Mouse (Mus musculus): ENCODE results near the gene Smad5.

GRCm38 (mm10) chr13:56758492-56758891 lies 55.7 kb downstream of the Smad5 start:
- no peak for TF ChIP-seq RCOR1 (conservative IDR thresholded peaks at IDR 0.05; ENCODE audit: low read depth, low read length)
- TF ChIP-seq UBTF (IDR thresholded peaks at IDR 0.05; ENCODE audit: low read depth, low read length) = no peak
- TF ChIP-seq POLR2A (IDR thresholded peaks at IDR 0.05; ENCODE audit: low read depth, low read length) = no peak
- peak; percentile 41 to 69; a peak in 3 of 4 replicates for TF ChIP-seq CTCF (conservative IDR thresholded peaks at IDR 0.05 in 1 of 2, IDR thresholded peaks at IDR 0.05 in 1 of 2; ENCODE audit: low read depth in 2 of 2, low read length in 2 of 2)
- TF ChIP-seq ZKSCAN1 (IDR thresholded peaks at IDR 0.05; ENCODE audit: borderline replicate concordance, low read depth, low read length) = no peak
- TF ChIP-seq JUND (conservative IDR thresholded peaks at IDR 0.05; ENCODE audit: low read depth, low read length) = no peak
- no peak for TF ChIP-seq EP300 (IDR thresholded peaks at IDR 0.05; ENCODE audit: low read length)
- no peak for TF ChIP-seq ZC3H11A (IDR thresholded peaks at IDR 0.05; ENCODE audit: low read depth, low read length)
- TF ChIP-seq NRF1 (IDR thresholded peaks at IDR 0.05; ENCODE audit: low read depth, low read length) = no peak
- TF ChIP-seq ZMIZ1 (IDR thresholded peaks at IDR 0.05; ENCODE audit: low read depth, low read length) = no peak
